Mouse (Mus musculus) A20 (cell line): ENCODE data around the gene Mrps11.

Source experiments
- DNase-seq: peaks from one replicate; pipeline ENCODE4 v3.0.0-alpha.2; 2011; ENCODE audit warnings: low read depth, low spot score

Gene Mrps11

DNA sequence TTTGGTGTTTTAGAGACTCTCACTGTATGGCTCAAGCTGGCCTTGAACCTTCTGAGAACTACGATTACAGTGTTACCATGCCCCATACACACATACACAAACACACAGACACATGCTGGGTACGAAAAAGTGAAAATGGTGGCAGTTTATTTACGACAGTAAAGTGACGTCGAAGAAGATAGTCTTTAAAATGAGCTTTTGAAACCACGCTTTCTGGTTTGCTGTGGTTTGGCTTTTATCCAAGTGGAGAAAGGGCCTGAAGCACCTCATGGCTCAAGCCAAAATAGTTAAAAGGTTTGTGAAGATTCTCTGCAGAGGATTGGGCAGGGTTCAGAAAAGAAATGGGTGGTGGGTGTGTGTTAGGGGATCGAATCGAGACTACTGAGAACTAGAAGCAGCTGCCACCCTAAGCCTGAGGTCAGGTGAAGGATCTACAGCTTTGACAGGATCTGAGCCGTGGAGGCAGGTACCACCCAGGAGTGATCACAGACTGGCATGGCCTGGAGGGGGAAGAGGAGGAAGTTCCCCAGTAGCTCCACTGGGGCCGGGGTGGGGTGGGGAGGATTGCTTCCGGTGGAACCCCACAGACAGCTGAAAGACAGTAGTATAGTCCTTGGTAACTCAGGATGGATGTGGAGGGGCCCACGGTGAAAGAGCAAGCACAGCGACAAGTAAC lies 11.1 kb downstream of the Mrps11 start:
- DNase-seq = no peak

DNA sequence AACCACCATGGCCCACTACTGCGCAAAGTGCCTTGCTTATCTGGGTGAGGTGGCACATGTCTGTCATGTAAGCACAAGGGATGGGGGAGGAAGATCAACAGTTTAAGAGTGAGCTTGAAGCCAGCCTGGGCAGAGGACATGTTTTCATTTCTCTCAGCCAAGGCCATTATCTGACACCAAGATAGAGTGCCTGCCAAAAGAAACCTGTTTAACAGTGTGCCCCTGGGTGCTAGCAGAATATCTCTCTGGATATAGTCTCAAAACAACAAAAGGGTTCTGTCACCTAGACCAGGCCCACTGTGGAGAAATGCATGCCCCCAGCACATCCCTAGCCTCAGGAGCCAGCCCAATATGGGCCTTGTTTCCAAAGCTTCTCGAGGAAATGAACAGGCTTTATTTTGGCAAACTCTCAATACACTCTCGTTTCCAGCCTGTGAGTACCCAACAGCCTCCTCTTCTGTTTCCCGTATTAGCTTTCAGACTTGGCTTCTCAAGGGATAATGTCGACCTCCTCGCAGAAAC lies 11.7 kb downstream of the Mrps11 start:
- no peak for DNase-seq

DNA sequence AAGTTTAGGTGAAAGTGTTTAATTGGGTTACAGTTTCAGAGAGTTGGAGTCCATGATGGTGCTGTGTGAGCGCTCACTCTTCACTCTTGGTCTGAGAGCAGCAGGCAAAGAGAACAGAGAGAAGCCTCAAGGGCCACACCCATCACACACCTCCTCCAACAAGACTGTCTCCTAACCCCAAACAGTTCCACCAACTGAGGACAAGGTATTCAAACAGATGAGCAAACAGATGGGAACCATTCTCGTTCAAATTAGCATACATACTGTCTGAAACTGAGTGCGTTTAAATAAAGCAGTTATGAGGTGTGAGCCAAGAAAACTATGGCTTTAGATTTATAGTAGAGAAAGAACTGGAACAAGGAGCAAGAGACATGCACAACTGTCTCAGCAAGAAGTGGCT lies 13.7 kb downstream of the Mrps11 start:
- no peak for DNase-seq

DNA sequence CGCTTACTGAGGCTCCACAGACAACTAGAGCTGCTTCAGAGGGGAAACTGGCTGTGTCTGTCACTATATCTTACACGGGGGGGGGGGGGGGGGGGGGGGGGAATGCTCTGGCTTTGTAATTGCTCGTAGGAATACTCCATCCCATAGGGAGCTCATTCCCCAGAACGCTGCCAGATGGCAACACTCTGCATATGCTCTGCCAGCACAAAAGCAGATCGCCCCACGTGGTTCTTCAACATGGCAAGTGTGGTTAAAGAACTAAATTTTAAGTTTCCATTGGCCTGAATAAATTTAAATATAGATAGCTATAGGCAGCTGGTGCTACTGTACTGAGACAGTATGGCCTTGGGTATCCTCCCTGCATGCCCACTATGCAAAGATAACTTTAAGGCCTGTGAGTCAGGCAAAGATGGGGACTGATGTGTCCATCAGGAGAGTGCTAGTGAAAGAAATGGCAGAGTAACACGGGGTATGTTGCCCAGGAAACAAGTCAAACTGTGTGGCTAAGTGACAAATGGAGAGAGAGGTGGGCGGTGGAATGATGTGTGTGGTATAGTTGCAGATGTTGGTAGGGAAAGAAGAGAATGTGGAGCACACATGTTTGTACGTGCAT lies 15.0 kb downstream of the Mrps11 start:
- no peak for DNase-seq

DNA sequence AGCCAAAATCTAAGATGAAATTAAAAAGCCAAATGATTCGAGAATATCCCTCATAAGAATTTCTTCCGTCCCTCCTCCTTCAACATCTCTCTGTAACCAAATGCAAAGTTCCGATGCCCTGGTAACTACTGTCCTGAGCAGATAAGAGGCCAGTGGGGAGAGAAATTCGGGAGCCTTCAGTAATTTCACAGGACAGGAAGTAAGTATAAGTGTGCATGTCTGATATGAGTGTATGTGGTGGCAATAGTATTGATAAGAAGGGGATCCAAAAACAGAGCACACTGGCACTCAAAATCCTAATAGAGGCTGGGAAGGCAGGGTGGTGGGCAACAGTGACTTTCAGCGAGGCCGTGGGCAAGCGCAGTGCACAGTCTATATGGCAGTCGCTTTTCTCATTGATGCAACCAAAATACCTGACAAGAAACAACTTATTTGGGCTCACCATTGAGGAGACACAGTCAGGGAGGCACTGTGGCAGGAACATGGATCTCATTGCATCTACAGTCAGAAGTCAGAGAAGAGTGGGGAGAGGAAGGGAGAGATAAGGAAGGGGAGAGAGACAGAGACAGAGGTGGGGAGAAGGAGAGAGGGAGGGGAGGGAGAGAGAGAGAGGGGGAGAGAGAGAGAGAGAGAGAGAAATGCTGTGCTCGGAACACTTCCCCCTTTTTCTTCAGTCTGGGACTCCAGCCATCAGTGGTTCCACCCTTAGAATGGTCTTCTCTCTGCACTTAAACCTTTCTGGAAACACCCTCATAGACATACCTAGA lies 17.0 kb downstream of the Mrps11 start:
- DNase-seq = no peak

DNA sequence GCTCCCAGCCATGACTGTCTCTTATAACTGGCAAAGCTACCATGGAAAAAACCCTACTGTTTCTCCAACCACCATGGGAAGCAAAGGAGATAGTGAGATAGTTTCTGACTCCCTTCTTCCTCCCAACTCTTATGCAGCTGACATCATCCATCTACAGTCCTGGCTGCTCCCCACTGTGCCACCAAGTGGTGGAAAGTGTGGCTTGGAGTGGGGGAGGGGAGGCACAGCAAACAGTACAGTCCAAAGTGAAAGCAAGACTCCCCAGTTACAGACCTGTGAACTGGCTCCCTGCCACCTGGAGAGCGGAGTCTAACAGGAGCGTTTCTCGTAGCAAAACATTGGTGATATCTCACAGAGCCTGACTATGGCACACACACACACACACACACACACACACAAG lies 20.9 kb downstream of the Mrps11 start:
- no peak for DNase-seq

DNA sequence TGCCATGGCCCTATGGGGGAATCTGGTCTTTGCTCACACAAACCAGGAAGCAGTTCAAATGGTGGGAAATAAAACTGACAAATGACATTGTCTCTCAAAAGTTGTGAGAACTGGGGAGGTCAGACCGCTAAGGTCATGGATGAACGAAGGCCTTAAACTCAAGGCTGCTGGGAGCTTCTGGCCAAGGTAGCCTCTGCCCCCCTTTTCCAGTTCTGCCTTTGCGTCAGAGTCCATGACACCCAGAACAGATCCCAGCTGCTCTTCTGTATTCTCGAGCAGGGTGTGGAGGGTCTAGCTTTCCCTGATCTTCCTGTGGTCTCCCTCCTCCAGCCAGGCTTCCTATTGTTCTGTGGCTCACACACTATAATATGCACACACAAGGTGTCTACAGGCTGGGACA lies 24.3 kb downstream of the Mrps11 start:
- no peak for DNase-seq

DNA sequence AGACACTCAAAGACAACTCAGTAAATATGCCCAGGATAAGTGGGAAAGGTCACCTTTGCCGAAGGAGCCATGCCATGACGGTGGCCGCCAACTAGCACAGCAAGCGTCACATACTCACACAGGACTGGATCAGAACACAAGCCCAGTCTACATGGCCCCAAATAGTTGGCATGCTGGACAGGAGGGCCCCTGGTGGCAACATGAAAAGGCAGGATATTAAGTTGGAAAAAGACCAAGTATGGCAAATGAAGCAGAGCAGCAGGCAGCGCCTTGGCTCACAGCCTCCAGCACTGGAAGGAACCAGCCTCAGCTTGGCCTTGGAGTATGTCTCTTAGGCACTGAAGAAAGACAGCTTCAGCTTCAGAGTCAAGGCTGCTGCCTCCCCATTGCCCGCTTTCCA lies 30.9 kb downstream of the Mrps11 start:
- DNase-seq = no peak

DNA sequence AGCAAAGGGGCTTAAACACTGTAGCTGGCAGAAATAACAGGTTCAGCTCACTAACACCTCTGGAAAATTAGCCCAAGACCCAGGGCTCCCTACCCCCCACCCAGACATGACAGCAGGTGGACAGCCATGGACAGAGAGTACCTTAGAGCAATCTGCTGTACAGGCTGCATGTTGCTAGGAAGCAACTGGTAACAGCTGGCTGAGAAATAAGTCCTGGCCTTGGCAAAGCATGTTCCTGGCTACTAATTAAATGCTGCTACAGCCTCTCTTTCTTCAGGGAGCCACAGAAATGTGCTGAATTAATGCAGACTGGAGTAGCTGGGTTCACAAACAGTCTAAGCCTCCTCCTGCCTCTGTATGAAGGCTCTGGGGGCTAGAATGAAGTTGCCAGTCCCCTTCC lies 31.8 kb downstream of the Mrps11 start:
- no peak for DNase-seq

DNA sequence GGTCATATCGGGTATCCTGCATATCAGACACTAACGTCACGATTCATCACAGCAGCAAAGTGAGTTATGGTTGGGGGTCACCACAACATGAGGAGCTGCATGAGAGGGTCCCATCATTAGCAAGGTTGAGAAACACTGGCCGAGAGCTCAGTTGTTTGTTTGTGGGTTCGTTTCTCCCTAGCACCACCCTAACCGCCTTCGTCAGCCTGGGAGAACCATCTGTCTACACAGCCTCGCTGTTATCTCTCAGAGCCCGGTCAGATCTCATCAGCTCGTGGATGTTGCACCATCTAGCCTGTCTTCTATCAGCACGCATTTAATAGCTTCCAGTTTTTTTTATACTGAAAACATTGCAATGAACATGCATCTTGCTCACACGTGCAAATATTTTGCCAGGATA lies 35.4 kb downstream of the Mrps11 start:
- DNase-seq = no peak

DNA sequence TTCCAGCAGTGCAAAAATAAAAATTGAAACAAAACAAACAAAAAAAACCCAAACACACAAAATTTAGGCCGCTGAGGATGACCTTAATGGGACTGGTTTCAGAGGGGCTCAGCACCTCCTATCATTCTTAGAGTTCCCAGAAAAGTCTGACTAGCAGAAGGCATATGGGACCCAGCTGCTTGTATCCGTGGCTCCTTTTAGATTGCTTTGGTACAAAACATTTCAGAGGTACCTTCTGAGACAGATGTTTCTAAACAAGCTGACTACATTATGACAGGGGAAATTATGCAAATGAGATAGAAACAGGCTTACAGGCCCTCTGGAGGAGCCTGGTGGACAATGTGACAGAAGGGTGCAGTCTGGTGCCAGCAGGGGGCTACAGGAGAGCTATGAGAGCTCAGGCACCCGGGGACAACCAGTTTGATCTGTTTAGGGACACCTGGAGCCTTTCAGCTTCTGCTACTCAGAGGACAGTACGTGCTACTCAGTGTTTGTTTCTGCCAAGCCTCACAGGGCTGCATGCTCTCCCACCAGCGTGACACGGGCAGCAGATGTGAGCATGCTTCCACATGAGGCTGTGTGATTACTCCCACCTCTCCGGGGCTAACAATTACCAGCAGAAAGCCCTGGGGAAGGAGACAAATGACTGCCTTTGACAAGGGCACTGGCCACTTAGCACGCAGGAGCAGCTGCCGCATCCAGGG lies 43.9 kb downstream of the Mrps11 start:
- DNase-seq = peak; percentile 85

DNA sequence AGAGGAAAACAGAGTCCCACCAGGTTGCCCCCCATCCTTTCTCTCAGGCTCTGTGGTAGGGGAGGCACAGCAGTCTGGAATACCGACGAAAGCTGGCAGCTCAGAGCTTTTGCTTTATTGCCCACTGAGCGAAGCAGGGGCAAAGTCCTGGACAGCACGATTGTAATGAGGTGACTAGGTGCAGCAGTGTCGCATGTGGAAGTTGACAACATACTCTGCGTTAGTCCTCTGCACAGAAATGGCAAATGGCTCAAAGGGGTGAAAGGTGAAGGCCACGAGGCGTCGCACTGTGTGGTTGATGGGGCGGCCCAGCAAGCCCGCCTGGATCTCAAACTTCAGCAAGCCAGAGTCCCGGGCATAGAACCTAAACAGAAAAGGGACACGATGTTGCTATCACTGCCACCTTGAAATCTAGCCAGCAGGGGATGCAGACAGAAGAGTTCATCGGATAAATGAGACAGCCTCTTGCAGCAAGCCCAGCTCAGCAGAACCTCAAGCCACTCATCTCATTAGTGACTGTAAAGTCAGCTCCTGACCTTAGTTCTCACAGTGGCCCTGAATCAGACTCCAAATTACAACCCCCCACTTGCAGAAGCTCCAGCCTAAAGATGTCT lies 44.9 kb downstream of the Mrps11 start:
- DNase-seq = no peak

DNA sequence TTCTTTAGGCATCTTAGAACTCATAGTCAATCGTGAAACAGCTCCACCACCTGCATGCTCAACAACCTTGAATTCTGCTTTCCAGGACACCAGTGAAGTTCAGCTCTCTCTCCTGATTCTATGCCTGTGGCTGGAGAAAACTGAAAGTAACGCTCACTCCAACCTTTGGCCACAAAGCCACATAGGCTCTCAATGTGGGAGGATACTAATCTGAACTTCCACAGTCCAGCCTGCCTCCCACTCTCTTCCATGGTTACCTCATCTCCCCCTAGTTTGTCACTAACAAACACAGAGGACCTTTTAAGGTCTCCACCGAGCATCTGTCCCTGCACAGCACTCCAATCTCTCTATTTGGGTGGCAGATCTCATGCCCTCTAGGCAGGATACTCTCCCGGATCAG lies 52.7 kb downstream of the Mrps11 start:
- DNase-seq = no peak

DNA sequence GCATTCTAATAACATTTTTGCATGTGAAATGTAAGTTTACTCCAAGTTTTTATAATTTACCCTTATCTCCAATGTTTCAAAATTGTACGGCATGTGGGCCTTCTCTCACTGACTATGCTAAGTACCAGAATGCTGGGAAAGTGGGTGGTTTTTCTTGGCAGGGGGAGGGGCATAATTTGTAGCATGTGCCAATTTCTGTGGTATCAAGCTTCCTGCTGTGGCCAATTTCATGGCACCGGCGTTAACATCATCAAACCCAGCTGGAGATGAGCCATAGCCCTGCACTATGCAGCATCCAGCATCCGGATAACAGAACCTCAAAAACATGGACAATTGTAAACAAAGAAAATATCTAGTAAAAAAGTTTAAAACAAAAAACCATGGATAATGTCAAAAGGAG lies 54.3 kb downstream of the Mrps11 start:
- DNase-seq = no peak

DNA sequence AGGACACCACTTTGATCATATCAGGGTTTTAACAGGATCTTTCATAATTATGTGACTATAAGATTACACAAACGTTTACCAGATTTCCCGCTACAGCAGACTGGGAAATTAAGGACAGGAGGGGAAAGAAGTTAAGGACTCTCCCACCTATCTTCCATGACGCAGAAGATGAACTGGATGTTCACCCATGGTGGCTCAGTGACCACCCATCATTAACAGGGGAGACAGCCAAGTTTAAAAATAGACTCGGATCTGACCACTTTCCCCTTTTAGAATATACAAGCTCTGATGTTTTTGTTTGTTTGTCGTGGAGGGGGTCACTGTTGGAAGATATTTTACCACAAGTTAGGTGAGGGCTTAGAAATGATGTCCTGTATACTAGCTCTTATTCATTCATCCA lies 58.7 kb downstream of the Mrps11 start:
- no peak for DNase-seq
